Mouse (Mus musculus): ENCODE results near the gene Tcirg1.

The Tcirg1 gene

DNA sequence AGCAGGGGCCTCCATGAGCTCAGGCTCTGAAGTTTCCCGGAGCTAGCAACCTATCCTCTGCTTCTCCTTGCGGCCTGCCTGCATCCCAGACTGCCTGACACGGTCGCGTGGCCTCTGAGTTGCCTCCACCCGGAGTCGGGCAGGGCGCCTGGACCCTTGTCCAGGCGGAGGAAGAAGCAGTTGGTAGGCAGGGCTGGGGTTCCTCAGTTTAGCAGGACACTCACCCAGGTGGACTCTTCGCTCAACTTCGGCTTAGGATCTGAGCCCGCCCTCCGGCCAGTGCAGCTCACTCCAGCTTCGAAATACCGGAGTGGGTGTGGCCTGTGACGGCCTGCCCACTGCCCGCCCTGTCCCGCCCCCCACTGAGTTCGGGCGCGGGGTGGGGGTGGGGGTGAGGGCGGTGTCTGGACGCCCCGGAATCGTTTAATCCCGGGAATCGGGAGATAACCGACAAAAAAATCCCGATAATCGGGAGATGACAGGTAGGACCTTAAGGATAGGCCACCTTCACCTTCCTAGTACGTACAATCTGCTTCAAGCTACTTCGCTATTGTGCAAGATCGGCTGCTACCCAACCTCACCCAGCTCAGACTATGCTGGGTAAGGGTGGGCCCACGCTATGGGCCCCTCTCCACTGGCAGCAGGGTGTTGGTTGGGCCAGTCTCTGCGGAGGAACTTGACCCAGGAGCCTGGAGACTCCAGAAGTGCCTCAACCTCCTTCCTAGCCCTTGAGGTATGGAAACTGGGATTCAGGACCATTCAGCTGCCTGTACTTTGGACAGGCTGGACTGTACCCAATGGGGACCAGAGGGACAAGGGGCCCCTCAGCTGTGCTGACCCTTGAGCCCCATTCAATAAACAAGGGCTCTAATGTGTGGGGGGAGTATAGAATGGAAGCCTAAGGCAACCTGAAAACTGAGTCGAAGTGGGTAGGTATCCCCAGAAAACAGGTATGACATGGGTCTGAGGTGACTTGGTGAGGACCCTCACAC lies at the start of gene Tcirg1:
Gene Tcirg1, minus strand, starts transcription at position 339 of the 992 bp plus-strand sequence.
- DNase-seq, result peak; percentile 34 to 48

DNA sequence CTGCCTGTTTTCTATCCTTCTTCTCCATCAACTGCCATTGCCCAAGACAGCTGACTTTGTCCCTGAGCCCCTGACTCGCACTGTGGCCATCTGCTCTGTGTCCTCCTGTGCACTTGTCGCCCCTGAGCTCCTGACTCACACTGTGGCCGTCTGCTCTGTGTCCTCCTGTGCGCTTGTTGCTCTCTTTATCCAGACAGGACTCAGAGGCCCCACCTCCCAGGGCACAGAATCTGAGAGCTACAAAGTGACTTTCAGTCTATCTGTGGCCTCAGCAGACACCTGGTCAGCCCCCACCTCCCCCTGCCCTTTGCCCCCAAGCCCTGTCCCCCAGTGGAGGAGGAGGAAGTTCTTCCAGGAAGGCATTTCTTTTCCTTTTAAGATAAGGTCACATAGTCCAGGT lies 48.9 kb upstream of the Tcirg1 start:
- DNase-seq, result peak in 1 of 2 experiments; percentile 20

DNA sequence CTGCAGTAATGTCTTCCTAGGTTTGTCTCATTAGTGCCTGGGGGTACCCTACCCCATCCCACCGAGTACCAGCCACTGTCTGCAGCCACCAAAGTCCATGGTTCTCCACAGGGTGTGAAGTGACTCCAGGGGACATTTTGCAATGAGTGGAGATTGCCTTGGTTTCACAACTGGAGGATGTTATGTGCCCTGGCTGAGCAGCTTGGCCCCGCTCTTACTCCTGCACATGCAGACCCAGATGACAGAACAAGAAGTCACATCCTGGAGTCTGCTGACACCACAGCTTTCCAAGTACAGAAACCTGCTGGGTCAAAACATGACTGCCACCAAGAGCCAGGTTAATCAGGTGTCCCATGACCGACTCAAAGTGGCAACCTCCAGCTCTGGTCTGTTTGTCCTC lies 48.1 kb upstream of the Tcirg1 start:
- DNase-seq, result no peak

DNA sequence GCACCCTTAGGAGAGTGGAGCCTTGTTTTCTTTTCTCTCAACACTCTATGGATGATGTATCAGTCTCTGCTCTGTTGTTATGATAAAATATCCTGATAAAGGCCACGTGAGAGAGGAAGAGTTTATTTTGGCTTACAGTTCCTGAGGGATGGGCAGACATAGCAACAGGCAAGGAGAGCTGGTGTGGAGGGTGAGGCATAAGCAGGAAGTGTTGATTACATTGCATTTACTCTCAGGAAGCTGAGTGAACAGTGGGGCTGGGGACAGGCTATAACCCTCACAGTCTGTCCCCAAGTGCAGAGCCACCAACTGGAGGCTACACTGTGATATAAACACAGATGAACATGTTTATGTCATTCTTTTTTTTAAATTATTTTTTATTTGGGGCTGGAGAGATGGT lies 45.2 kb upstream of the Tcirg1 start:
- DNase-seq, result no peak

DNA sequence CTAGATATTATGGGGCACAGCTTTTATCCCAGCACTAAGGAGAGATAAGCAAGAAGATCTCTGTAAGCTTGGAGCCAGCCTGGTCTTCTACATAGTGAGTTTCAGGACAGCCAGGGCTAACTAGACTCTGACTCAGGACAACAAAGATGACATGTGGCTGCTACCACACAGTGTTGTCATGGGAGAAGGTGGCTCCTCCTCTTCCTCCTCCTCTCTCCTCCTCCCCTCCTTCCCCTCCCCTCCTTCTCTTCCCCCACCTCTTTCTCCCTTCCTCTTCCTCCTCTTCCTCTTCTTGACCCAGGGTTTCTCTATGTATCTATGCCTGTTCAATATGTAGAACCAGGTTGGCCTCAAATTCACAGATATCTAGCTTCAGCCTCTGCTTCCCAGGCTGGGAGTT lies 44.5 kb upstream of the Tcirg1 start:
- no peak for DNase-seq

DNA sequence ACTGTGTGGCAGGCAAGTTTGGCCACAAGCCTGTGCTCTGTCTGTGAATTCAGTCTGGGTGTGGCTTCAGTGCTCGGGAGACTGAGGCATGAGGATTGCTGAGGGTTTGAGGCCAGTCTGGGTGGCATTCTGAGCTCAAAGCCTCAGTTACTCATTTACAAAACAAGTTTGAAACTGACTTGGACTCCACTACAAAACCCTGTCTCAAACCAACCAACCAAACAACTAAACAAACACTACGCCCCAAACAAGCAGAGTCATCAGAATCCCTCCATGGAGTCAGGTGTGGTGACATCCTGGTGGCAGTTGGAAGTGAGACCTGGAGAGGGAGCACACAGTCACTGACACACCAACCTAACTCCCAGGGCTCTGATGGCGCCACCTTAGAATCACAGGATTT lies 43.4 kb upstream of the Tcirg1 start:
- DNase-seq, result no peak

DNA sequence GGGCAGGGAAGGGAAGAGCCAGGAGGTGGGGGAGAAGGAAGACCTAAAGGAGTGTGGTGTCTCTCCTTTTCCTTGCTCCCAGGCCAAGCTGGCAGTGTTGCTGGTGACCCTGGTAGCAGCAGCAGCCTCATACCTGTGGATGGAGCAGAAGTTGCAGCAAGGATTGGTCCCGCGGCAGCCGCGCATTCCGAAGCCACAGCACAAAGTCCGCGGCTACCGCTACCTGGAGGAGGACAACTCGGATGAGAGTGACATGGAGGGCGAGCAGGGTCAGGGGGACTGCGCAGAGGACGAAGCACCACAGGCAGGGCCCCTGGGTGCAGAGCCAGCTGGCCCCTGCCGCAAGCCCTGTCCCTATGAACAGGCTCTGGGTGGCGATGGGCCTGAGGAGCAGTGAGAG lies 41.6 kb upstream of the Tcirg1 start:
- DNase-seq, result no peak

DNA sequence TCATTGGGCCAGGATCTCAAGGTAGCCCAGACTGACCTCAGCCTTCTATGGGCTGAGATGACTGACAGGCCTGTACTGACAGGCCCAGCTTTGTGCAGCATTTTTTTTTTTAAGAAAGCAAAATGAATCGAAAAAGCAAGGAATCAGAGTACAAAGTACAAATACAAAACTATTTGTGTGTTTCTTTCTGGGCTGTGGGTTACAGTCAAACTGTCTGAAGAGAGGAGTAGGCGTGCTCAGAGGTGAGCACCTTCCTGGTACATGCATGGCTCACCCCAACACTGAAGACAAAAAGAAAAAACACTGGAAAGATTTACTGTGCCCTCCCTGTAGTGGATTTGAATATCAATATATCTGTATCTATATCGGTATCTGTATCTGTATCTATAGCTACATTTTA lies 40.9 kb upstream of the Tcirg1 start:
- no peak for DNase-seq

DNA sequence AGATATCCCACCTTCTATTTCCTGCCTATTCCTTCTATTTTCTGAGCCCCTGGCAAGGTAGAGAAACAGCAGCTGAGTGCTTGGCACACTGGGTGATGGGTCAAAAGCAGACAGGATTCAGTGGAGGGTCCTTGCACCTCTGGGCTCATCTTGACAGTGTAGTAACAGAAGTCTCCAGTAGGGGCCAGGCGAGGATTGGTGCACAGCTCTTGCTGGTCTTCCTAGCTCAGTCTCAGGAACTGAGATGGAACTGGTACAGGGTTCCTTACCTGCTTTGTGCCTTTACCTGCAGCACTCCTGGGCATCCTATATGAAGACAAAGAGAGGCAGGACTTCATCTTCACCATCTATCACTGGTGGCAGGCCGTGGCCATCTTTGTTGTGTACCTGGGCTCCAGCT lies 39.8 kb upstream of the Tcirg1 start:
- DNase-seq, result peak; percentile 63 to 73

DNA sequence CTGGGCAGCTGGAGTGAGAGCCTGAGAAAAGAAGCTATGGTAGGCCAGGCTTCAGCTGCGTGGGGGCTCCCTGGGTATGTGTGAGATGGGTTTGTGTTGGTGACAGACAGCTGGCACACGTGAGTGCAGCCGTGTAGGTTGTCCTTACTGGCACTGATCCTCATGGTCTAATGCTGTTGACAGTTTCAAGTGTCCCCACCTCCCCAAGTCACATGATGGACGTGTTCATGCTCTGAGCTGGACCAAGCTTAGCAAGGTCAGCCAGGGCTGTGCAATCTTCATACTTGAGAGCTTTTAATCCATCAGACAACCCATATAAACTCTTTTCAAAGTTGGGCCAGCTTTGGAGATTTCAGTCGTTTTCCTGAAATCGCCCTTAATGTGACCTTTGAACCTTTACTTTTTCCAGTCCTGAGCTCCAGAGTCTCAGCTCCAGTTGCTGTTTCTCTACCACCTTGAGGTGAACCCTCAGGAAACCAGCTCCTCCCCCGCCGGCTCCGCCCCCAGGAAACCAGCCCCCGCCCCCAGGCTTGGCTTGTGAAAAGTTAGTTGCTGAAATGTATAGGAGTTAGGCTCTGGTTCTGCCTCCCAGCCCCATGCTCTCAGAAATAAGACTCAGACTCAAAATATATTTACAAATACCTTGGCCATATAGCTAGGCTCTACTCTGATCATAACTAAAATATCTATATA lies 39.1 kb upstream of the Tcirg1 start:
- no peak for DNase-seq

DNA sequence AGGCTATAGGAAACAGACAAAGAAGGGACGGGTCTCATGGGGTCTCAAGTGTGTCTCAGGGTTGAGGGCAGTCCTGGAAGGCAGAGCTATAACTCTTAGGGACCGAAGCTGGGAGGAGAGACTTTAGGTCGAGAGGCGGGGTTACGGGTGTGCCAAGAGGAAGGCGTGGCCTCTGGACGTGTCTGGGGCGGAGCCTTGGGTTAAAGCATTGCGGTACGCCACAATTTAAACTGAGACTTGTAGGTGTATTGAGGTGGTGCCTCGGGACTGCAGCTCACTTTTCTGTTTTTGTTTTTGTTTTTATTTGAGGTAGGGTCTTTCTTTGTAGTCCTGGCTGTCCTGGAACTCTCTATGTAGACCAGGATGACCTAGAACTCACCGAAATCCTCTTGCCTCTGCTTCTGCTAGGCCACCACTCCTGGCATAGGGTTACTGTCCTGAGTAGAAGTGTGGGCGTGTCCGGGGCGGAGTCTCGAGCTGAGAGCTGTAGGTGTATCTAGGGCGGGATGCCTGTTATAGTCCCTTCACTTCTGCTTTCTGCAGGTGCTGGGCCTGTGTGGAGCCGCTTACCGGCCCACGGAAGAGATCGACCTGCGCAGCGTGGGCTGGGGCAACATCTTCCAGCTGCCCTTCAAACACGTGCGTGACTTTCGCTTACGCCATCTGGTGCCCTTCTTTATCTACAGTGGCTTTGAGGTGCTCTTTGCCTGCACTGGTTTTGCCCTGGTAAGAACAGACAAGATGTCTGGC lies 36.2 kb upstream of the Tcirg1 start:
- DNase-seq, result no peak

DNA sequence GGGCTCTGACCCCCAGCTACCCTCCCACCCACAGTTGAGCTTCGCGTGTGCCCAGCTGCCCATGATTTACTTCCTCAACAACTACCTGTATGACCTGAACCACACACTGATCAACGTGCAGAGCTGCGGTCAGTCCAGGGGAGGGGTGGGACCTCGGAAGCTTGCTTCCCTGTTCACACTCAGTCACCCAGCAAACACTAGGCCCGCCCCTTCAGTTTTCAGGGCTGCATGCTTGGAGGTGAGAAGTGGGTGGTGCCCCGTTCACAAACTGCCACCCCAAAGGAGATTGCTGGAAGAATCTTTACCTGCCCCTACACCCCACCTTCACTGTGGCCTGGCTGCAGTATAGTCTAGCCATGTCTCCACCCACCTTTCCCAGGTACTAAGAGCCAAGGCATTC lies 35.4 kb upstream of the Tcirg1 start:
- DNase-seq, result no peak

DNA sequence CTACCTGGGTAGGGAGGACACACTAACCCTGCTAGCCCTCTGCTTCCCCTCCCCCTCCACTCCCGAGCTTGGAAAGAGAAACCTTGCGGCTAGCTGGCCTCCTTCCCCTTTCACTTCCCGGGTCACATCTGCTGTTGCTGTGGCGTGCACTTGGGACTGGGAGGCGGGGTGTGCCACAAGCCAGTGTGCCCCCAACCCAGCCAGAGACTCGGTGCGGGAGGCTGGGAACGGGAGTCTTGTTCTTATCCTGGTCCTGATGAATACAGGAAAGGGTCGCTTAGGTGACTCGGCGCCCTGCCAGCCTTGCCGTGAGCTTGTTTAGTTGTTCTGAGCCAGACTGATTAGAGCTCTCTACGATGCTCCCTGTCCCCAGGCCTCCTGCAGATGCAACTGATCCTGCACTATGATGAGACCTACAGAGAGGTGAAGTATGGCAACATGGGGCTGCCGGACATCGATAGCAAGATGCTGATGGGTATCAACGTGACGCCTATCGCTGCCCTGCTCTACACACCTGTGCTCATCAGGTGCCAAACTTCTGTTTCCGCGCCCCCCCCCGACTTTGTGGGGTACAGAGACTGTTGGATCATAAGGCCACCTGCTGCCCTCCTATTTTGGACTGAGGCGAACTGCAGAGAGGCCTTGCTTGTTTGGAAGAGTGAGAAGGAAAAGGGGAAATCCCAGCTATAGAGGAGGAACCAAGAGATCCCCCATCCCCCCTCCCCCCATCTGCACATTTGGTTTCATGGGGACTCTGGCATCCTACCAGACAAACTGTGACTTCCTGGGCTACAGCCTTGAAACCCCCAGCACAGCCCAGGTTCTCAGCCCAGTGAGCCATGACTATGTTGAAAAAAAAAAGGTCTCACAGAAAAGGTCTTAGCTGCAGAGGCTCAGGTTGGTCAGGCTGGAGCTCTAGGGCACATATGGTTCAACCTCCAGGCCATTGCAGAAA lies 29.2 kb upstream of the Tcirg1 start:
- DNase-seq, result peak; percentile 26 to 34

DNA sequence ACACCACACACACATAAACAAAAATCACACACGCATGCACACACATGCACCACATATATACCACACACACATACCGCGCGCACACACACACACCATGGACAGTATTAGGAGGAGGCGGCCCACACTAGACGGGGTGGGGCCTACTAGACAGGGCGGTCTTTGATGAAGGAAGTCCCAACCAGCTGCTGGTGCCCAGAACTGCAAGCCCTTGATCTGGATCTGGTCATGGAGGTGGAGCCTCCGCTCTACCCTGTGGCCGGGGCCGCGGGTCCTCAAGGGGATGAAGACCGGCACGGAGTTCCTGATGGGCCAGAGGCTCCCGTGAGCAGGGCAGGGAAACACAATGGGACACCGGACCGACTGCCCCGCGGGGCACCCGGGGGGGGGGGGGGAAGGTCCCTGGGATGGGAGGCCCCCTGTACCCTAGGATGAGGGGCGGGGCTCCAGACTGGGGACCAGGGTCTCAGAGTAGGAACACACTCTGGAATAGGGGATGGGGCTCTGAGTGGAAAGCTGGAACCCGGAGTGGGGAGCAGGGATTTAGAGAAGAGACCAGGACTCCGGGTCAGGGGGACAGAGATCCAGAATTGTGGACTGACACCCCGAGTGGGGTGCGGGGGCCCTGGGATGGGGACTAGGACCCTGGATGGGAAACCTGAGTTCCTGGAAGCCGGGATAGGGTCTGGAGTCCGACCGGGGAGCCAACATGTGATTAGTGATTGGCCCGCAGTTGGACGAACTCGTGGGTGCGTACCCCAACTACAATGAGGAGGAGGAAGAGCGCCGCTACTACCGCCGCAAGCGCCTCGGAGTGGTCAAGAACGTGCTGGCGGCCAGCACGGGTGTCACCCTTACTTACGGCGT lies 28.3 kb upstream of the Tcirg1 start, which contains the start of gene Unc93b1:
Gene Unc93b1, plus strand, starts transcription at position 155 of the 864 bp plus-strand sequence.
- no peak for DNase-seq

DNA sequence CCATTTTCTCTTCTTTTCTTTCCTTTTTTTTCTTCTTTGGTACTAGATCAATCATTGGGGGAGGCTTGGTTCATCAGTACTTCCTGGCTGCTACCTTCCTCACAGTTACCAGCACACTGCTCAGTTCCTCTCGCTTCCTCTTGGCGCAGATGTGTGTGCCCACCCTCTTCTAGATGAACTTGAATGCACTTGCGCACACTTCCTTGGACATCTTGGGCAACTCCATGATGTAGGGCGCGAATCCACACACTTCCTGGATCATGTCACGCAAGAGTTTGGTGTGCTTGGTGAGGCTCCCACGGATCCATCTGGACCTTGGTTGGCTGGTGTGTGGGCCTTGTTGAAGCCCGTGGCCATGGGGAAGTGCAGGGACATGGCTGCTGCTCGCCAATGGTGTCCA lies 24.8 kb upstream of the Tcirg1 start:
- DNase-seq, result no peak

DNA sequence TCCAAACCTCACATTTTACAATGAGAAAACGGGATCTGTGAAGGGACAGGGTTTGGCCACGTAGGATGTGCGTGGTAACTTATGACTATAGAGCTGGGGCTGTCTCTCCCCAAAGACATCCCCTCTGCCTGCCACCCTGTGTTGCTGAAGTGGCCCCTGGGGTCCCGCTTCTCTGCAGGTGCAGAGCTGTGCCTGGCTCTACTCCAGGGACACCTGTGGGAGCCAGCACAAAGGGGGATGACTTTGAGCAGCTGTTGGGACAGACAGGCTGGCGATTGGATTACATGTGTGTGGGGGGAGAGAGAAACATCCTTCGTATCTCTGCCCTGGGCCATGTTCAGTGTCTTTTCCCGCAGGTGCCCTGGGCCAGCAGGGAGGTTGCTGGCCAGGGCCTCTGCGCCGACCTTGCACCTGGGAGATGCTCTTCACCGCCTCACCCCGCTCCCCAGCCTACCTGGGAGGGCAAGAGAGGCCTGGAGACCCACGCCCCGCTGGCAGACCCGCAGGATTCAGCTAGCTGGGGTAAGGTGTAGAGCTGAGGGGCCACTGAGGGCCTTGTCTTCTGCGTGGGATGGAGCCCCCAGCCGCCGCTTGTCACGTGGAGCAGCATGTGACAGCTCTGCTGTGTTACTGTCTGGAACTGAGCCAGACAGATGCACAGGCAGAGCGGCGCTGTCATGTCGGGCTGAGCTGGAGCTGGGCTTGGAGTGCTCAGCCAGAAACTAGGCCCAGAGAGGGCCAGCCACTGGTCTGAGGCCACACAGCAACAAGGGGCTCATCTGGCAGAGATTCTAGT lies 23.5 kb upstream of the Tcirg1 start:
- DNase-seq, result no peak

DNA sequence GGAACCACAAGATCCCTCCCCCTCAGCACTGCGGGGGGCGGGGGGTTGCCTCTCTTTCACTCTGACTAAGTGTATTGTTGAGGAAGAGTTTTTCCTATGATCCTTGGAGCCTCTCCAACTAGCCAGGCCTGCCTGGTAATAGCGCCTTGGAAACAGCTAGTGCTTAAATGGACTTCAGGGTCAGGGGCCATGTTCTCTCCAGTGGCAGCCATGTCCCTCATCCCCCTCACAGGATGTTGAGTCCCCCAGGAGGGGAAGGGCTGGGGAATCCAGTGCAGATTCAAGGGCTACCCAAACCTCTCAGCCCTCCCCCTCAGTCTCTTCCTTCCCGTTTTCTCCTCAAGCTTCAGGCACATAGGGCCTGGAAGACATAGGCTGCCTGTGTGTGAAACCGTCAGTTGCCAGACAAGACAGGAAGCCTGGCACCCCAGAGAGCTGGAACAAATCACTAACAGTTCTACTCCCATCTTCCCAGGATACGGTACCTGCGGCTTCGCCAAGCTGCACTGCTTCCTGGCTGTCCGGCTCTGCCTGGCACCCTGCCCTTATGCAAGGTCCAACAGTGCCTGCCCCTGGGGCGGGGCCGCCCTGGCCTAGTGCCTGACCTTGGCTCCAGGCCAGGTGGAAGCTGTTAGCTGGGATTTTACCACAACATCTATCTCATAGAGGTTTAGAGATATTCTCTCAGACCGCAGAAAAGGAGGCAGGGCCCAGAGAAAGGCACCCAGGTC lies 22.4 kb upstream of the Tcirg1 start, which contains the start of gene Aldh3b1:
Gene Aldh3b1, minus strand, starts transcription at position 598 of the 731 bp plus-strand sequence.
- peak; percentile 89 for DNase-seq

DNA sequence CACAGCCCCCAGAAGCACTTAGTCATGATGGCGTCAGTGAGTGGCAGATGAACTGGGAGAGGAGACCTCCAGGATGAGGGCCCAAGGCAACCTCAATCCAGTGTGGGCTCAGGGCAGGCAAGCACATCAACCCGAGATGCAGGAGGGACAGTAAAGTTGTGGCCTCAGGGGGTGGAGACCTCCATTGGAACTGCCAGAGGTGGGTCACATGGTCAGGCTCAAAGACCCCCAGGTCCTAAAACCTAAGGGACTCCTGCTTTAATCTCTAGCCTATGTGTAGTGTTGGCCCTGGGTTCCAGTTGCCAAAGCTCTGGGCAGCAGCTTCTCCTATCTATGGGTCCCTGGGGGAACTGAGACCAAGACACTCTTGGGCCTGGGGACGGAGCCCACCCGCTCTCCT lies 21.8 kb upstream of the Tcirg1 start:
- no peak for DNase-seq

DNA sequence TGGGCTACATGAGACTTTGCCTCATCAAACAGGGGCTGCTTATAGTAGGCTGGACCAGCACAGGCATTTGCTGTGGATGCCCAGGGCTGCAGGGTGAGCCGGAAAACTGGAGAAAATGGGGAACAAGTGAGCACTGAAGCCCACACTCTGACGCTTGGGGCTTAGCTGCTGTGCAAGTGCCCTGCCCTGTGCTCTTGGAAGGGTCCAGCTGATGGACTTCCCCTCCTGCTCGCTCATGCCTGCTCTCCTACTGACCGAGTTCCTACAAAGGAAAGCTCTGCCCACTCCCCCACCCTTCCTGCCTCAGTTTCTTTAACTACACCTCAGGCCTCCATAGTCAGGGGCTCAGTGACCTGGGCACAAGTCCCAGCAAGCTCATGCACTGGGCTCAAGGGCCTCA lies 21.1 kb upstream of the Tcirg1 start:
- DNase-seq, result no peak

Measured in cerebellum, postnatal 36 days (tissue).